Mouse (Mus musculus): ENCODE data around the gene Fat2.
A peak's percentile ranks its signal among the peaks of the same experiment; 100 is the strongest.

Gene Fat2

GRCm38 (mm10) chr11:55329868-55330772 lies 6.2 kb downstream of the Fat2 start:
- DNase-seq (ENCODE audit: low spot score) = no peak

- DNase-seq (ENCODE audit: low spot score) = no peak
Measured at GRCm38 (mm10) chr11:55327558-55328409, 8.6 kb downstream of the Fat2 start.

- no peak for DNase-seq (ENCODE audit: low spot score)
Measured at GRCm38 (mm10) chr11:55327111-55327510, 9.3 kb downstream of the Fat2 start.

GRCm38 (mm10) chr11:55326211-55326610 lies 10.2 kb downstream of the Fat2 start:
- no peak for DNase-seq (ENCODE audit: low spot score)

- DNase-seq (ENCODE audit: low spot score) = no peak
Measured at GRCm38 (mm10) chr11:55323854-55324253, 12.5 kb downstream of the Fat2 start.

- DNase-seq (ENCODE audit: low spot score) = no peak
Measured at GRCm38 (mm10) chr11:55320990-55321389, 15.4 kb downstream of the Fat2 start.

- DNase-seq (ENCODE audit: low spot score) = no peak
Measured at GRCm38 (mm10) chr11:55315966-55316365, 20.4 kb downstream of the Fat2 start.

GRCm38 (mm10) chr11:55314704-55315047 lies 21.7 kb downstream of the Fat2 start:
- DNase-seq (ENCODE audit: low spot score) = no peak

- no peak for DNase-seq (ENCODE audit: low spot score)
Measured at GRCm38 (mm10) chr11:55313768-55314703, 22.3 kb downstream of the Fat2 start.

GRCm38 (mm10) chr11:55302350-55302749 lies 34.0 kb downstream of the Fat2 start:
- DNase-seq (ENCODE audit: low spot score) = no peak

- no peak for DNase-seq (ENCODE audit: low spot score)
Measured at GRCm38 (mm10) chr11:55293179-55293578, 43.2 kb downstream of the Fat2 start.

GRCm38 (mm10) chr11:55291901-55292300 lies 44.5 kb downstream of the Fat2 start:
- DNase-seq (ENCODE audit: low spot score) = no peak

GRCm38 (mm10) chr11:55289851-55290391 lies 46.4 kb downstream of the Fat2 start:
- DNase-seq (ENCODE audit: low spot score) = no peak

GRCm38 (mm10) chr11:55274756-55275155 lies 61.6 kb downstream of the Fat2 start:
- DNase-seq (ENCODE audit: low spot score) = no peak

- no peak for DNase-seq (ENCODE audit: low spot score)
Measured at GRCm38 (mm10) chr11:55268580-55268979, 67.8 kb downstream of the Fat2 start.

- no peak for DNase-seq (ENCODE audit: low spot score)
Measured at GRCm38 (mm10) chr11:55265647-55266046, 70.7 kb downstream of the Fat2 start.

- no peak for DNase-seq (ENCODE audit: low spot score)
Measured at GRCm38 (mm10) chr11:55264318-55264717, 72.0 kb downstream of the Fat2 start.

GRCm38 (mm10) chr11:55262000-55262399 lies 74.4 kb downstream of the Fat2 start:
- no peak for DNase-seq (ENCODE audit: low spot score)

- no peak for DNase-seq (ENCODE audit: low spot score)
Measured at GRCm38 (mm10) chr11:55261105-55261504, 75.3 kb downstream of the Fat2 start.

GRCm38 (mm10) chr11:55253391-55253790 lies 83.0 kb downstream of the Fat2 start:
- DNase-seq (ENCODE audit: low spot score) = no peak

- DNase-seq (ENCODE audit: low spot score) = no peak
Measured at GRCm38 (mm10) chr11:55250527-55250926, 85.8 kb downstream of the Fat2 start.

GRCm38 (mm10) chr11:55240556-55240955 lies 95.8 kb downstream of the Fat2 start:
- peak; percentile 57 for DNase-seq (ENCODE audit: low spot score)

All from testis, postnatal 14 days (tissue).